Mouse (Mus musculus) MEL (cell line): ENCODE data around the gene Gm10401.

Experiments used
- BHLHE40 ChIP-seq: IDR thresholded peaks from 2 replicates; pipeline ENCODE4 v1.6.1; 2012; ENCODE audit warnings: low read depth, mild to moderate bottlenecking, inconsistent platforms, low read length, improper control_type of control experiment, borderline replicate concordance
- CTCF ChIP-seq, 3 experiments: IDR thresholded peaks in 2 of 3; conservative IDR thresholded peaks in 1 of 3; 2 replicates each; pipeline ENCODE4 v1.5.1; 2011 to 2012; ENCODE audit warnings: low read length in 3 of 3, low read depth in 2 of 3, mild to moderate bottlenecking in 2 of 3, improper control_type of control experiment in 1 of 3, inconsistent platforms in 1 of 3, mixed read lengths in 1 of 3, moderate library complexity in 1 of 3; ENCODE audit not compliant: control insufficient read depth in 1 of 3, insufficient read depth in 1 of 3, poor library complexity in 1 of 3, severe bottlenecking in 1 of 3
- E2F4 ChIP-seq: IDR thresholded peaks from 2 replicates; pipeline ENCODE4 v1.6.1; 2011; ENCODE audit warnings: low read depth, low read length, improper control_type of control experiment, borderline replicate concordance
- GATA1 ChIP-seq: IDR thresholded peaks from 2 replicates; pipeline ENCODE4 v1.6.1; 2011; ENCODE audit warnings: low read depth, low read length, improper control_type of control experiment
- HCFC1 ChIP-seq: IDR thresholded peaks from 2 replicates; pipeline ENCODE4 v1.6.1; 2012; ENCODE audit warnings: low read depth, mild to moderate bottlenecking, inconsistent platforms, low read length, improper control_type of control experiment, moderate library complexity
- MAFK ChIP-seq: IDR thresholded peaks from 2 replicates; pipeline ENCODE4 v1.6.1; 2011; ENCODE audit warnings: low read depth, mild to moderate bottlenecking, low read length, improper control_type of control experiment, borderline replicate concordance
- NELFE ChIP-seq: IDR thresholded peaks from 2 replicates; pipeline ENCODE4 v1.6.1; 2011; ENCODE audit warnings: low read depth, low read length, improper control_type of control experiment
- POLR2A ChIP-seq, 2 experiments: IDR thresholded peaks; 2 replicates each; pipeline ENCODE4 v1.6.1; 2011 to 2012; ENCODE audit warnings: low read length in 2 of 2, mild to moderate bottlenecking in 2 of 2, control low read depth in 1 of 2, improper control_type of control experiment in 1 of 2, low read depth in 1 of 2, moderate library complexity in 1 of 2; ENCODE audit not compliant: control insufficient read depth in 1 of 2, insufficient read depth in 1 of 2, poor library complexity in 1 of 2
- UBTF ChIP-seq: IDR thresholded peaks from 2 replicates; pipeline ENCODE4 v1.6.1; 2012; ENCODE audit warnings: low read depth, mild to moderate bottlenecking, inconsistent platforms, low read length, improper control_type of control experiment, moderate library complexity, borderline replicate concordance; ENCODE audit not compliant: insufficient read depth
- ZC3H11A ChIP-seq: IDR thresholded peaks from 2 replicates; pipeline ENCODE4 v1.6.1; 2012; ENCODE audit warnings: low read depth, mild to moderate bottlenecking, inconsistent platforms, low read length, improper control_type of control experiment

GRCm38 (mm10) chr5:115116426-115116825 lies 18.3 kb upstream of the Gm10401 start:
- no peak for TF ChIP-seq E2F4
- no peak for TF ChIP-seq NELFE
- TF ChIP-seq CTCF (IDR thresholded peaks at IDR 0.05 in 2 of 3, conservative IDR thresholded peaks at IDR 0.05 in 1 of 3; ENCODE audit: control insufficient read depth in 1 of 3, insufficient read depth in 1 of 3, low read depth in 2 of 3, low read length in 3 of 3, poor library complexity in 1 of 3, severe bottlenecking in 1 of 3): peak; percentile 23 to 49 (median 34); a peak in 5 of 6 replicates
- TF ChIP-seq HCFC1: no peak
- no peak for TF ChIP-seq POLR2A (IDR thresholded peaks at IDR 0.05; ENCODE audit: control insufficient read depth in 1 of 2, insufficient read depth in 1 of 2, low read depth in 1 of 2, low read length in 2 of 2, poor library complexity in 1 of 2)
- TF ChIP-seq ZC3H11A: no peak
- TF ChIP-seq GATA1: no peak
- no peak for TF ChIP-seq MAFK
- no peak for TF ChIP-seq BHLHE40
- TF ChIP-seq UBTF: no peak
